In the genomic region with DNA sequence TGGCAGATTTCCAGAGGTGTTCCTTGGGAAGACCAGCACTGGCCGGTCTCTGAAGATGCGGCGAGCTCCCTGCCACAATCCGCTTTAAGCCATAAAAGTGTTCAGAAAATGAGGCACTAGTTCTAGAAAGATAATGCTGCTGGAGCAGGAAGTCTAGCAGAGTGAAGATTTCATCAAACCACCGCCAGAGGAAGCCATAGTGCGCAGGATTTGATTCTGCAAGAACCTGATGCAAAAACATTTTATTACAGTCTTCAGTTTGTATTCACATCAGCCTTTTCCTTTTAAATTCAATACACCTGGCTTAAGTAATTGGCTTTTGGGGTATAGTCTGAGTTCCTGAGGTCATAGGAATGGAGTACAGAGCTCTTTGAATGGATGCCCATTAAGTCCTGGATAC, we compare ENCODE assay signal across 8 mouse cellular contexts. TPM values are rescaled to one million over a fixed set of nuclear protein-coding genes. Genes with fewer than 3 reads are reported as not detected.
DNase-seq lines count a peak whose midpoint lies in the region; ATAC-seq and TF ChIP-seq lines count a peak whose summit lies in the region.

No protein-coding gene starts in this region.

- peak overlapping the region; percentile 94 for H3K4me2 ChIP-seq in lung, embryonic 14.5 days
- peak overlapping the region; percentile 79 for H3K4me2 ChIP-seq in forebrain, embryonic 11.5 days (ENCODE audit: low read depth, low read length, severe bottlenecking)
- H3K4me2 ChIP-seq in limb, embryonic 15.5 days: peak overlapping the region; percentile 72
- H3K4me2 ChIP-seq in stomach, postnatal 0 days (replicated peaks; ENCODE audit: low read depth): peak overlapping the region; percentile 69

- H3K9me3 ChIP-seq in lung, embryonic 14.5 days (ENCODE audit: low read depth, low read length): no peaks in the 10 kb centered on the region
- H3K9me3 ChIP-seq in forebrain, embryonic 11.5 days (ENCODE audit: control insufficient read depth, low read length): no peaks in the 10 kb centered on the region
- no peaks in the 10 kb centered on the region for H3K9me3 ChIP-seq in limb, embryonic 15.5 days
- H3K9me3 ChIP-seq in stomach, postnatal 0 days (ENCODE audit: control insufficient read depth, low read length): no peaks in the 10 kb centered on the region

- H3K36me3 ChIP-seq in lung, embryonic 14.5 days (ENCODE audit: insufficient read depth): peaks cover 32% of the 10 kb centered on the region
- H3K36me3 ChIP-seq in forebrain, embryonic 11.5 days (ENCODE audit: control insufficient read depth, insufficient read depth, low read length): no peaks in the 10 kb centered on the region; the same call in 1 of the 2 replicates
- H3K36me3 ChIP-seq in limb, embryonic 15.5 days: peaks cover 22% of the 10 kb centered on the region
- H3K36me3 ChIP-seq in stomach, postnatal 0 days (ENCODE audit: control insufficient read depth, insufficient read depth, low read length): no peaks in the 10 kb centered on the region; the same call in 1 of the 2 replicates

- DNase-seq in lung, embryonic 14.5 days: no peak
- no peak for DNase-seq in lung, postnatal 10 days
- no peak for DNase-seq in forebrain, embryonic 11.5 days (ENCODE audit: low spot score)
- DNase-seq in stomach, postnatal 0 days (ENCODE audit: low spot score): no peak
- DNase-seq in yolk sac, embryonic 10.5 days (ENCODE audit: low spot score): no peak
- no peak for DNase-seq in spleen, adult 12 weeks (ENCODE audit: low spot score)
- no peak for DNase-seq in lung, adult 18-20 months

- H3K4me3 ChIP-seq in lung, embryonic 14.5 days (ENCODE audit: low read depth, low read length): peak overlapping the region; percentile 74
- H3K4me3 ChIP-seq in forebrain, embryonic 11.5 days (ENCODE audit: low read depth, low read length): peak overlapping the region; percentile 73
- H3K4me3 ChIP-seq in limb, embryonic 15.5 days: peak overlapping the region; percentile 78
- no peak overlapping the region; the same call in 1 of the 2 replicates for H3K4me3 ChIP-seq in stomach, postnatal 0 days (ENCODE audit: low read depth, low read length)

- ATAC-seq in lung, embryonic 14.5 days (ENCODE audit: insufficient read depth): no peak
- no peak for ATAC-seq in forebrain, embryonic 11.5 days (replicated peaks; ENCODE audit: low FRiP score)
- no peak for ATAC-seq in limb, embryonic 15.5 days (ENCODE audit: insufficient number of reproducible peaks, low FRiP score, low TSS enrichment, low read depth)
- no peak for ATAC-seq in stomach, postnatal 0 days (ENCODE audit: low FRiP score, low TSS enrichment)

- H3K9ac ChIP-seq in lung, embryonic 14.5 days: peak overlapping the region; percentile 69; the same call in 1 of the 2 replicates
- H3K9ac ChIP-seq in forebrain, embryonic 11.5 days (ENCODE audit: low read length): peak overlapping the region; percentile 80; the same call in 1 of the 2 replicates
- H3K9ac ChIP-seq in limb, embryonic 15.5 days: peak overlapping the region; percentile 79
- H3K9ac ChIP-seq in stomach, postnatal 0 days (ENCODE audit: low read length): no peak overlapping the region

- no peaks in the 10 kb centered on the region for H3K4me1 ChIP-seq in lung, embryonic 14.5 days (ENCODE audit: insufficient read depth)
- H3K4me1 ChIP-seq in forebrain, embryonic 11.5 days (replicated peaks; ENCODE audit: control insufficient read depth, insufficient read depth, low read length): peaks cover 4% of the 10 kb centered on the region
- H3K4me1 ChIP-seq in limb, embryonic 15.5 days: peaks cover 27% of the 10 kb centered on the region
- 0 out of 2 replicates have a peak, but pooled peaks cover 2% of the 10 kb centered on the region for H3K4me1 ChIP-seq in stomach, postnatal 0 days (replicated peaks; ENCODE audit: control insufficient read depth, insufficient read depth)

- no peak for TF ChIP-seq EP300 in stomach, postnatal 0 days (optimal IDR thresholded peaks at IDR 0.05)

- WGBS in lung, embryonic 14.5 days: 73% methylated on average over 6 of the region's 6 CpGs
- 74% methylated on average over 6 of the region's 6 CpGs for WGBS in forebrain, embryonic 11.5 days
- 77% methylated on average over 6 of the region's 6 CpGs for WGBS in limb, embryonic 15.5 days
- WGBS in stomach, postnatal 0 days: 78% methylated on average over 6 of the region's 6 CpGs

- no peak overlapping the region for H3K27ac ChIP-seq in lung, embryonic 14.5 days (ENCODE audit: low read depth)
- no peak overlapping the region for H3K27ac ChIP-seq in forebrain, embryonic 11.5 days (ENCODE audit: low read depth, low read length)
- peak overlapping the region; percentile 91 for H3K27ac ChIP-seq in limb, embryonic 15.5 days
- H3K27ac ChIP-seq in stomach, postnatal 0 days (replicated peaks): no peak overlapping the region; the same call in 1 of the 2 replicates

- no peak for TF ChIP-seq CTCF in lung, embryonic 14.5 days (IDR thresholded peaks at IDR 0.05; ENCODE audit: low read depth)
- no peak for TF ChIP-seq CTCF in stomach, postnatal 0 days (IDR thresholded peaks at IDR 0.05; ENCODE audit: low read depth)

- no peaks in the 10 kb centered on the region for H3K27me3 ChIP-seq in lung, embryonic 14.5 days (ENCODE audit: insufficient read depth, low read length)
- no peaks in the 10 kb centered on the region for H3K27me3 ChIP-seq in forebrain, embryonic 11.5 days (ENCODE audit: control insufficient read depth, insufficient read depth, low read length)
- no peaks in the 10 kb centered on the region for H3K27me3 ChIP-seq in limb, embryonic 15.5 days
- H3K27me3 ChIP-seq in stomach, postnatal 0 days (ENCODE audit: control insufficient read depth, insufficient read depth, low read length): no peaks in the 10 kb centered on the region

RNA-seq across cellular contexts. Expression of a gene that starts 1.0 kb away (rescaled TPM):
- 75.3 and 78.0 TPM in 2 replicates for polyA plus RNA-seq in lung, embryonic 14.5 days (2014; fragmentation: Nextera tagmentation; extraction: Ambion mirVana)
- 108 and 110 TPM in 2 replicates for polyA plus RNA-seq in forebrain, embryonic 11.5 days (2014; fragmentation: Nextera tagmentation; extraction: Ambion mirVana)
- polyA plus RNA-seq in limb, embryonic 15.5 days (2015; fragmentation: Nextera tagmentation; extraction: Ambion mirVana): 47.8 and 48.9 TPM in 2 replicates
- 20.0 and 21.5 TPM in 2 replicates for polyA plus RNA-seq in stomach, postnatal 0 days (2015; fragmentation: Nextera tagmentation; extraction: Ambion mirVana)

RNA-seq across cellular contexts. Expression of a gene that starts 4.6 kb away (rescaled TPM):
- 12.0 and 12.8 TPM in 2 replicates for polyA plus RNA-seq in lung, embryonic 14.5 days (2014; fragmentation: Nextera tagmentation; extraction: Ambion mirVana)
- polyA plus RNA-seq in forebrain, embryonic 11.5 days (2014; fragmentation: Nextera tagmentation; extraction: Ambion mirVana): 16.0 and 16.5 TPM in 2 replicates
- 13.2 and 14.1 TPM in 2 replicates for polyA plus RNA-seq in limb, embryonic 15.5 days (2015; fragmentation: Nextera tagmentation; extraction: Ambion mirVana)
- 9.1 and 10.1 TPM in 2 replicates for polyA plus RNA-seq in stomach, postnatal 0 days (2015; fragmentation: Nextera tagmentation; extraction: Ambion mirVana)

RNA-seq across cellular contexts. Expression of a gene that starts 11.3 kb away (rescaled TPM):
- polyA plus RNA-seq in lung, embryonic 14.5 days (2014; fragmentation: Nextera tagmentation; extraction: Ambion mirVana): 0.43 and 0.47 TPM in 2 replicates
- 0.67 and 0.91 TPM in 2 replicates for polyA plus RNA-seq in forebrain, embryonic 11.5 days (2014; fragmentation: Nextera tagmentation; extraction: Ambion mirVana)
- 0.10 and 0.18 TPM in 2 replicates for polyA plus RNA-seq in limb, embryonic 15.5 days (2015; fragmentation: Nextera tagmentation; extraction: Ambion mirVana)
- 0.04 TPM in 2 replicates for polyA plus RNA-seq in stomach, postnatal 0 days (2015; fragmentation: Nextera tagmentation; extraction: Ambion mirVana)
